ENCODE assay signal across 34 mouse cellular contexts in genomic region chr12:69517616-69518015, GRCm38 (mm10).
"Had no signal": no experiment of that assay in that cellular context is flagged by ENCODE, and none has a peak within 500 bp of the region (broad histone marks: within the 10 kb centered on the region; RNA-seq: fewer than 3 reads in every experiment).

No protein-coding gene starts in this region.

- H3K27ac ChIP-seq: heart, adult 2 months; heart, embryonic 10.5 days; heart, embryonic 13.5 days; heart, embryonic 15.5 days; hindbrain, embryonic 10.5 days; hindbrain, embryonic 12.5 days; hindbrain, embryonic 13.5 days; hindbrain, embryonic 14.5 days; hindbrain, embryonic 15.5 days; hindbrain, postnatal 0 days; intestine, embryonic 15.5 days; kidney, embryonic 15.5 days; kidney, postnatal 0 days; layer of hippocampus, adult 2 months had no signal

- H3K36me3 ChIP-seq: heart, embryonic 10.5 days; heart, embryonic 12.5 days; heart, embryonic 13.5 days; heart, embryonic 15.5 days; hindbrain, embryonic 10.5 days; hindbrain, embryonic 12.5 days; hindbrain, embryonic 13.5 days; hindbrain, embryonic 15.5 days; intestine, embryonic 15.5 days; kidney, embryonic 15.5 days had no signal

- ATAC-seq: hindbrain, embryonic 16.5 days; hindbrain, postnatal 0 days; inflammation-experienced regulatory T-cells, adult 6 months; intestine, embryonic 16.5 days had no signal

- H3K4me2 ChIP-seq: heart, embryonic 11.5 days; heart, embryonic 12.5 days; heart, embryonic 13.5 days; heart, embryonic 15.5 days; hindbrain, embryonic 12.5 days; hindbrain, embryonic 13.5 days; hindbrain, embryonic 14.5 days; hindbrain, embryonic 15.5 days; intestine, embryonic 15.5 days; kidney, embryonic 15.5 days had no signal

- H3K4me1 ChIP-seq: hindbrain, embryonic 10.5 days; hindbrain, embryonic 12.5 days; hindbrain, embryonic 13.5 days; hindbrain, embryonic 15.5 days had no signal

- H3K9ac ChIP-seq: heart, embryonic 12.5 days; heart, embryonic 13.5 days; heart, embryonic 15.5 days; hindbrain, embryonic 12.5 days; hindbrain, embryonic 13.5 days; hindbrain, embryonic 14.5 days; hindbrain, embryonic 15.5 days; intestine, embryonic 15.5 days; kidney, embryonic 15.5 days had no signal

- H3K4me3 ChIP-seq: heart, adult 2 months; heart, embryonic 10.5 days; heart, embryonic 12.5 days; heart, embryonic 13.5 days; heart, embryonic 15.5 days; hindbrain, embryonic 10.5 days; hindbrain, embryonic 12.5 days; hindbrain, embryonic 13.5 days; hindbrain, embryonic 15.5 days; intestine, embryonic 15.5 days; kidney, embryonic 15.5 days; layer of hippocampus, adult 2 months had no signal

- H3K27me3 ChIP-seq: heart, embryonic 12.5 days; heart, embryonic 13.5 days; heart, embryonic 15.5 days; hindbrain, embryonic 13.5 days; hindbrain, embryonic 15.5 days; intestine, embryonic 15.5 days; kidney, embryonic 15.5 days had no signal

- H3K9me3 ChIP-seq: heart, embryonic 10.5 days; heart, embryonic 12.5 days; heart, embryonic 13.5 days; heart, embryonic 15.5 days; hindbrain, embryonic 10.5 days; hindbrain, embryonic 12.5 days; hindbrain, embryonic 13.5 days; hindbrain, embryonic 15.5 days; intestine, embryonic 15.5 days; kidney, embryonic 15.5 days had no signal

- DNase-seq: heart, adult 18-20 months; heart, adult 2 months; heart, postnatal 10 days; heart, postnatal 14 days; heart, postnatal 36 days; heart, postnatal 4 days; kidney, adult 11 months; kidney, adult 18-20 months; kidney, adult 2 months; kidney, adult 8-10 months; kidney, adult 9 months; kidney, postnatal 10 days; kidney, postnatal 14 days; kidney, postnatal 25 days; kidney, postnatal 36 days; kidney, postnatal 4 days had no signal
